Mouse (Mus musculus) right cerebral cortex, postnatal 25 days (tissue): ENCODE data around the gene Tmem41b.
"Not testable (repeated sequence)": the region's sequence is repeated elsewhere in the genome, so short reads cannot be mapped to it uniquely, and the experiment has no call there.

Experiments used
- DNase-seq: peaks from one replicate; pipeline ENCODE4 v3.0.0; 2022

Tmem41b gene

GRCm38 (mm10) chr7:109986775-109987174 is at the start of gene Tmem41b:
Gene Tmem41b (minus strand): TSS chr7:109986929.
- DNase-seq = not testable (repeated sequence)

- DNase-seq = no peak
These were observed 43.6 kb upstream of the Tmem41b start for GRCm38 (mm10) chr7:110030342-110030741.

- no peak for DNase-seq
These were observed 42.1 kb upstream of the Tmem41b start for GRCm38 (mm10) chr7:110028826-110029225.

DNA sequence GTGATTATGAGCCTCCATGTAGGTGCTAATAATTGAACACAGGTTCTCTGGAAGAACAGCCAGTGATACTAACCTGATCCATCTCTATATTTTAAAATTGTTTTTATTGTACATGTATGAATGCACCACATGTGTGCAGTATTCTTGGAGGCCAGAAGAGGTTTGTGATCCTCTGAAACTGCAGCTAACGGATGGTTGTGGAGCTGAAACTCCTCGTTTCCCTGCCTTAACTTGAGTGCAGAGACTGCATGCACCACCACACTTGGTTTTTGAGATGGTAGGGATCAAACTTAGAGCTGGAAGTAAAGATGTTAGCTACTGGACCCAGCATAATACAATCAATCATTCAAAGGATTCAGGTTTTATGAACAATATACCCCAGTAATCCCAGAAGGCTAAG is 39.9 kb upstream of the Tmem41b start:
- DNase-seq = no peak

GRCm38 (mm10) chr7:110023553-110023952 is 36.8 kb upstream of the Tmem41b start:
- no peak for DNase-seq

- DNase-seq = peak; percentile 51
These were observed 32.1 kb upstream of the Tmem41b start for GRCm38 (mm10) chr7:110018631-110019482.

GRCm38 (mm10) chr7:110018117-110018630 is 31.4 kb upstream of the Tmem41b start, which contains the start of gene Ipo7:
Gene Ipo7 (plus strand): TSS chr7:110018274.
- DNase-seq = peak; percentile 93

GRCm38 (mm10) chr7:110014272-110014671 is 27.5 kb upstream of the Tmem41b start:
- DNase-seq = no peak

DNA sequence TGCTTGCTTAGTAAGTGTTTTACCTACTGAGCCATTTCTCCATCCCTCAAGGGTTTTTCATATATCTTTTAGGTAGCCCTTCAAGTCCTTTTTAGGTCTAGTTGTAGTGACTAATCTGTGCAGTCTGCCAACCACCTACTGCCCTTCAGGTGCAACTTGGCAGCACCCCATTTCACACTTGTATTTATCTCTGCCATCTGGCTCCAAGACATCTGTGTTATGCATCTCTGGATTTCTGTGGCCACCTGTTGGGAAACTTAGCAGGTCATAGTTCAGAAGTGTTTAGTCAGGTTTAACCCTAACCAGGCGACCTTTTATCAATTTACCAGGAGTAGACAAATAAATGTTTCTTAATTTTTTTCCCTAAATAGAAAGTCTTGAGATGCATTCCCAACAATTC is 24.7 kb upstream of the Tmem41b start:
- DNase-seq = no peak

DNA sequence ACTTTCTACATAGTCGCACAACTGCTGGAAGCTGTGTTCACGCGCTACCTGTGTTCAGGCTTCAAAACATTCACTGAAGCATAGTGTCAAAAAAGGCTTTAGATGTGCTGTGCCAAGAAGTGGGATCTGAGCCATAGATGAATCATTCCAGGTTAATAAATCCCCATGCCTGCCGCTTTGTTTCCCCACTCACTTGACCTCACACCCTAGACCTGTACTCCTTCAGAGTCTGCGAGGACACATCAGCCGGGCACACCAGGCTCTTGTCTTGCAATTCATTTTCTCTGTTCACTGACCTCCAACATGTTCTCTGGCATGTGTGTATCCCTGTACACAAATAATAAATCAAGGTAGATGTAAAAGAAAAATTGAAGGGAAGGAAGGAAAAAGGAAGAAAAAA is 22.4 kb upstream of the Tmem41b start:
- DNase-seq = no peak

- DNase-seq = no peak
These were observed 21.8 kb upstream of the Tmem41b start for GRCm38 (mm10) chr7:110008513-110008912.

DNA sequence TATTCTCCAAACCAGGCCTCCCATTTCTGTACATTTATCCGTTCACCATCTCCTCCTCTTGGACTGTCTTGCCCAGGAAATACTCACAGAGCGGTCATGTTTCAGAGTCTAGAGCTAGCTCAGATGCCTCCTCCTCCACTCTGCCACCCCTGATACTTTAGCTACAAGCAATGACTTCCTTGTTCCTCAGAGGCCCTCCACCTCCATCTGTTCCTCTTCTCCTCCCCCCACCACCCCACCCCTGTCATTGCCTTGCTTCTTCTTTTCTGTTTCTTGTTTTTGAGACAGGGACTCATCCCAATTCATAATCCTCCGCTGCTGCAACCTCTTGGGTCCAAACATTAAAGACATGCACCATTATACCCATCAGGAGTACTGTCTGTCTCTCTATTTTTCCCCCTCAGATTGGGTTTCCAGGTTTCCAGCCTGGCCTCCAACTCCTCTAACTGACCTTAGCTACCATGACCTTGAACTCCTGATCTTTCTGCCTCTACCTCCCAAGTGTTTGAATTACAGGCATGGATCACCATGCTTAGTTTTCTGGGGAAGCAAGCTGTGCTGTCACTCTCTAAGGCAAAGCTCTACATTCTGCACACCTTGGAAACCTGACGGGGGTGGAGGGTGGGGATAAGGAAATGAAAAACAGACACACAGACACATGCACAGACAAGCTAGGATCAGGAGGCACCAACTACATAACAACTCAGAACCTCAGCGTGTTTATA is 19.9 kb upstream of the Tmem41b start:
- no peak for DNase-seq

DNA sequence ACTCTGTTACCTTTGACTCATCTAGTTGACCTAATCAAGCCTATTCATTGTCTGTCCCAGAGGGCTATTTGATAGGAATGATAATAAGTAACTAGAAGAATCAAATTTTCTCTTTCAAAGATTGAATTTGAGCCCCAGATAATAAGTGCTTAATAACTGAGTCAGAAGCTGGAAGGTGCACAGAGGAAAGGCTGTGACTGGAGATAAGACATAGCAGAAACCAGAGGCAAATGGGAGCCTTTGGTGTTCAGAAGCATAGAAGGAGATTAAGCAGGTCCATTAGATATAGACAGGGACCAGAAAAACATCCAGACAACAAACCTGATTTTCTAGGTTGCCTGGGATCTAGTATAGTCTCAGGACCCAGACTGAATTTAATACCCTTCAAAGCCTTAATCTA is 19.2 kb upstream of the Tmem41b start:
- DNase-seq = no peak

GRCm38 (mm10) chr7:110002968-110003367 is 16.2 kb upstream of the Tmem41b start:
- peak; percentile 15 for DNase-seq

GRCm38 (mm10) chr7:110002092-110002491 is 15.4 kb upstream of the Tmem41b start:
- DNase-seq = no peak

DNA sequence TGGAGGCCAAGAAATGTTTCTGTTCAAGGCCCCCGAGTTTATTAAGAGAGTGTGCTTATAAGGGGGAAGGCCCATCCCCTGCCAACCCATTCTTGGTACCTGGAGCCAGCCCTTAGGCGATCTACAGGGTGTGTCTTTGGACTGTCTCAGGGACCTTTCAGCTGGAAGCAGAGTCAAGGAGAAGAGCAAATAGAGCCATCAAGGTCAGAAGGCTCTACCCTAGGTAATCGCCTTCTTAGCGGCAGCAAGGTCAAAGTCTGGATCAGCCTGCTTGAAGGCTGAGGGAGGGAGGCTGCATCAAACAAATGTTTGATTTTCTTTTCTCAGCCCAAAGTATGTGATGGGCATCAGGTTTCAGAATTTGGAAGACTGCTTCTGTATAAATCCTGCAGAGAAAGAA is 11.7 kb upstream of the Tmem41b start:
- no peak for DNase-seq

DNA sequence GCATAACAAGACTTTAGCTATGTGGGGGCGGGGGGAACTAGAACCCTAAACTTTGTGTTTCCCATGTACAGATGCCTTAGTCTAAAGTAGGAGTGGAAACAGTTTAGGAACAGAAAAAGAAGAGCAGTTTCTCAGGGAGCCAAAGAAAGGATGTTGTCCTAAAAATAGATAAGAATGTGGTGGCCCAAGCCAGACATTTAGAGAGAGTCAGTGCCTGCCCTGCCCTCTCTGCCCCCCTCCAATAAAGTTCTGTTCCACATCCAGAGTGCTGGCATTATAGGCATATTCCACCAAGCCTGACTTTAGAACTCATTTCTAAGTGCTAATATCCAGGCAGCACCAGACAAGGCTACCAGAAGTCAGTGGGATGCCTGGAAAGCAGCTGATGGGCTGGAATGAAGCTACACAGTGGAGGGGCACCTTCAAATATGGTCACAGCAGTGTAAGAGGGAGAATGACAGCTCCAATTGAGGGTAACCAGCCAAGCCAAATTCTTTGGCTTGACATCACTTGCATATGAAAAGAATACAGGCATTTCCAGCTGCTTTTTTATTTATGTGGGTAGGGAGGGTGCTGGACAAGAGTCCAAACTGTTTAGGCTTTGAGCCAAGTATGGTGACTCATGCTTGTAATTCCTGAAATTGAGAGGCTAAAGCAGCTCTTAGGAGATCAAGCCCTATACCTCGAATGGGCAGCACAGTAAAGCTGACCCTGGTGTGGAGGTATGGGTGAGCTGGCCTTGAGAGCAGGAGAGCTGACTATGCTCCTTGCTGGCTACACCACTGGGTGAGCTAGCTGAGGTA is 6.6 kb upstream of the Tmem41b start:
- no peak for DNase-seq

DNA sequence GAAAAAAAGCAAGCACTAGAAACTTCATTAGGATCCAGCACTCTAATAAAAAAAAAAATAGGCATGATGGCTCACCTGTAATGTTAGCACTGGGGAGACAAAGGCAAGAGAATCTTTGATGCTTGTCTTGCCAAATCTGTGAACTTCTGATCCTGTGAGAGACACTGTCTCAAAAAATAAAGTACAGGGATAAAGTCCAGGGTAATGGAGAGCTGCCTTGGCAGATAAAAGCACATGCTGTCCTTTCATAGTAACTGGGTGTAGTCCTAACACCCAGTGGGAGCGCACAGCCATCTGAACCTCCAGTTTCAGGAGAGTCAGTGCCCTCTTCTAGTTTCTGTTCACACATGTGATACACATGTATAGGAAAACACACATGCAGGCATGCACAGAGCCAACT is 4.6 kb upstream of the Tmem41b start:
- no peak for DNase-seq

- DNase-seq = peak; percentile 98
These were observed 528 bp downstream of the Tmem41b start for GRCm38 (mm10) chr7:109986133-109986669.

DNA sequence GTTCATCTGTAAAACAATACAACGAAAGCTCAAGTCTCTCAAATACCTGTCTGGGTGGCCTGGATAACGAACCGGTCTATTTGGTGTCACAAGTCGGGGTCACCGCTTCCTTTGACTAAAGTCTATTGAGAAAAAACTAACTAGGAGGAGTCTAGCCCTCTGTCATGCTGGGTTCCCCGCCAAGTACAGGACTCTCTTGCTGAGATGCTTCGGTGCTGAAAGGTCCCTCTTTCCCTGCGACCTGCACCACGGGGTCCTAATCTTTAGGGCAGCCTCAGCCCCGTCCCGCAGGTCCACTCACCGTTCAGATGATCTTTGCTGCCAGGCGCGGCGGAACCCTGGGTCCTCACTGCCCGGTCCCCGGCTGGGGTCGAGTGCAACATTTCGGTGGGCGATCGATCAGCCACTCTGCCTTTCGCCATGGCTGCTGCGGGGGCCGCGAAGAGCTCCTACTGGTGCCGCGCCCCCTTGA is 1.0 kb downstream of the Tmem41b start:
- no peak for DNase-seq

DNA sequence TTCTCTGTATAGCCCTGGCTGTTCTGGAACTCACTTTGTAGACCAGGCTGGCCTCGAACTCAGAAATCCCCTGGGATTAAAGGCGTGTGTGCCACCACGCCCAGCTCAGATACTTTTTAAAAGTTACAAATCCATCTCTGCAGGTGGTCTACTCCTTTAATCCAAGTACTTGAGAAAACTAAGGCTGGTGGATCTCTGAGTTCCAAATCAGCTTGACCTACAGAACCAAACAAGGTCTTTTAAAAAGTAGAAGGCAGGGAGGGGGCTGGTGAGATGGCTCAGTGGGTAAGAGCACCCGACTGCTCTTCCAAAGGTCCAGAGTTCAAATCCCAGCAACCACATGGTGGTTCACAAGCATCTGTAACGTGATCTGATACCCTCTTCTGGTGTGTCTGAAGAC is 2.1 kb downstream of the Tmem41b start:
- DNase-seq = not testable (repeated sequence)

GRCm38 (mm10) chr7:109977131-109977530 is 9.6 kb downstream of the Tmem41b start:
- DNase-seq = not testable (repeated sequence)
